Mouse (Mus musculus) erythroid progenitor cell, adult 5-6 weeks (primary cell): ENCODE data around the gene Rgs8. TPM values are rescaled to one million over a fixed set of nuclear protein-coding genes. Genes with fewer than 3 reads are reported as not detected.
A peak's percentile ranks its signal among the peaks of the same experiment; 100 is the strongest.

ENCODE experiments used
- ATAC-seq: replicated peaks from 2 replicates; pipeline ENCODE4 v1.8.0; 2016; ENCODE audit warnings: moderate number of reproducible peaks, mild to moderate bottlenecking, moderate TSS enrichment, inconsistent platforms; ENCODE audit not compliant: poor library complexity, low FRiP score, severe bottlenecking
- total RNA-seq, 2 experiments: library from RNA; stranded (forward) in 1 of 2; stranded (reverse) in 1 of 2; fragments of 150-400 nt in 1 of 2; fragments of 186-747, 209-891 nt in 1 of 2; gene quantifications; 2 replicates each; pipeline versions ENCODE4 v1.2.3 to v1.2.4; 2015 to 2017; ENCODE audit warnings: low replicate concordance in 2 of 2

Rgs8 gene
- total RNA-seq, 2 experiments from 2014 or later, result not detected

DNA sequence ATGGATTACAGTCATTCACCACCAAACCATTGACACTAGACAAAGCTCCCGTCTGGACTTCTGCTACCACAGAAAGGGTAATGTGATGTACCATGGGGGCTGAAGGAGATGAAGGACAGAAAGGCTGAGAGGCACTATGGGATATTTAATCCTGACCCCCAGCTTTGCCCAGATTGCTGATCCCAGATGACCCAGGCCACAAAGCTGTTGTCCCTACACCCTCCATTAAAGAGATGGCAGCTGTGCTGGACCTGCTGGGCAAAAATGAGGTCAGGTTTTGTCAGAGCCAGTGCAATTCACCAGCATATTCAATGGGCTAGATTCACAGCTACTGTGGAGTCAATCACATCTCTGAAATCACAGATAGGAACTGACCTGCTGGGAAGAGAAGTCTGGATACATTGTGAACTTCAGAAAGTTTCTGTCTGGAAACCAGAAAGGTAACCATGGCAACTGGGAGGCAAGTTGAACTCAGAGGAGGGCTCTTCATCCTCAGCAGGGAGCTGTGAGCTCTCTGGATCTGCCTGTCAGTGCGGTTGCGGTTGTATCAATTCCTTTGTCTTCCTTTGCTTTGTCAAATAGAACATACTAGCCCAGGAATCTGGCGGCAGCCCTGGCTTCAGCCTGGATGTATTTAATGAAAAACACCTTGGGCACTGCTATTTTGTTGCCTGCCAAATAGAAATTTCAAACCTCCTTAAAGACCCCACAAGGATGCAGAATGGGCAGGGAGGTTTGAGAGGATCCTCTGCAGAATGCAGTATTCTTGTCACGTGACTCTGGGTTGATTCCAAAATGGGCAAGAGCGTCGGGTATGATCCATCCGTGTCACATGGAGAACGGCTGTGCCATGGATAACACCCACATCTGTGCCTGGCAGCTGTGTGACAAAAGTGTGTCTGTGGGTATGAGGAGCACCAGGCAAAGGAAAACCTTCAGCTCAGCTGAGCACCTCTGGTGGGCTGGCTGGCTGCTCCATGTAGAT lies 84.6 kb downstream of the Rgs8 start:
- no peak for ATAC-seq

DNA sequence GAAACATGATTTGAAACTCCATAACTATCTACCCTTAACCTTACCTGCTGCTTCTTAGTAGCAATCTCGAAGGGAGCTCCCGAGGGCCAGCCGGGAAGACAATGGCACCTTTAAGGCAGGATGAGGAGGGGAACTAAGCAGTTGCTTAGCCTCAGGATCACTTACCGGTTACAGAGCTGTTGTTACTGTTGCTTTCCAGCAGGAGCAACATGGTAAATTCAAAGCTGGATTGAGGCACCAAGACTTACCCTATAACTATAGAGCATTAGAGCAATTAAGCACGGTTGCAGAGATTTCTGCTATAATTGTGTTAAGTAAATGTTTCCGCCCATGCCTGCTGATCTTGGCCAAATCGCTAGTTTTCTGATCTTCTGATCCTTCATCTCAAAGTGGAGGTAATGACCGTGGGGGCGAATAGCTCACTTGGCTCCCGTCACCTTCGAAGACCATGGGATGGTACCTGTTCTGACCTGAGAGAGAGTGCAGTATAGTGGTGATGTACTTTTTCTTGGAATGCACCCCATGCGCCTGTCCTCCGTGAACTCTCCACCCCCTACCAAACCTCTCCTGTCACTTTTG lies 86.7 kb downstream of the Rgs8 start:
- no peak for ATAC-seq

DNA sequence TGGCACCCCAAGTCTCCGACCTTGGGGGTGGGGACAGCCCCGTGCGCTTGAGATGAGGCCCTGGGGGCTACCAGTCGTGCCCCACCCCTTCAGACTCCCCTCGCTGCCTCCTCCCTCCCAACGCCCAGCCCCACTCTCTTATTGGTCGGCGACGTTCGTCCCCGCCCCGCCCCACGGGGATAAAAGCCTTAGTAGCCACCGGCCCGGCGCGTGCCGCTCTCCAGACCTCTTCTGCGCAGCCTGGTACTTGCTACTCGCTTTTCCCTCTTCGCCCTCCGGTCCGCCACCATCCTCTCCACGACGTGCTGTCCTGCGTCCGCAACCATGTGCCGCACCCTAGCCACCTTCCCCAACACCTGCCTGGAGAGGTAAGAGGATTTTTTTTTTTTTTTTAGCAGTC lies 87.3 kb downstream of the Rgs8 start, which contains the start of gene Rgs16:
Gene Rgs16, plus strand, starts transcription at position 205 of the 400 bp plus-strand sequence.
- ATAC-seq, result no peak

DNA sequence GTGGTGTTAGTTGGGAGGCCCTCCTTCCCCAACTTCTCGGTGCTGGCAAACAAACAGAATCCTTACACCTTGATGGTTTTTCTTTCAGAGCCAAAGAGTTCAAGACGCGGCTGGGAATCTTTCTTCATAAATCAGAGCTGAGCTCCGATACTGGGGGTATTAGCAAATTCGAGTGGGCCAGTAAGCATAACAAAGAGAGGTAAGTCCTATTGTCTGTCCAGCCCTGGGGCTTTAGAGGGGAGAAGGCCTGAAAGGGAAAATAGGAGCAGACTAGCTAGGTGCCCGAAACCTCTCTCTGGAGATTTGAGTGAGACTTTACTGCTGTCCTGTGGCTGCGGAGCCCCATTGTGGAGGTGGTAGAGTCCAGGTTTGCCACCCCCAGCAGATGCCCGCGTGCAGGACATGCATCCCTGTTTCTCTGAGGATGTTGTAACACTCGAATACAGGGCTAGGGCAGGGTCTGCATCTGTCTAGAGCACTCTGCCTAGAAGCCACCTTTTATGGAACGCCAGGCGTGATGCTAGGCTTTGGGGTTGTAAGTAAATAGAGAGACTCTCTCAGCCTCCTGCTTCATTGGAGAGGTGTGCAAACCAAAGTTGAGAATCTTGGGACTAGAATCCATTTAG lies 88.1 kb downstream of the Rgs8 start:
- no peak for ATAC-seq

DNA sequence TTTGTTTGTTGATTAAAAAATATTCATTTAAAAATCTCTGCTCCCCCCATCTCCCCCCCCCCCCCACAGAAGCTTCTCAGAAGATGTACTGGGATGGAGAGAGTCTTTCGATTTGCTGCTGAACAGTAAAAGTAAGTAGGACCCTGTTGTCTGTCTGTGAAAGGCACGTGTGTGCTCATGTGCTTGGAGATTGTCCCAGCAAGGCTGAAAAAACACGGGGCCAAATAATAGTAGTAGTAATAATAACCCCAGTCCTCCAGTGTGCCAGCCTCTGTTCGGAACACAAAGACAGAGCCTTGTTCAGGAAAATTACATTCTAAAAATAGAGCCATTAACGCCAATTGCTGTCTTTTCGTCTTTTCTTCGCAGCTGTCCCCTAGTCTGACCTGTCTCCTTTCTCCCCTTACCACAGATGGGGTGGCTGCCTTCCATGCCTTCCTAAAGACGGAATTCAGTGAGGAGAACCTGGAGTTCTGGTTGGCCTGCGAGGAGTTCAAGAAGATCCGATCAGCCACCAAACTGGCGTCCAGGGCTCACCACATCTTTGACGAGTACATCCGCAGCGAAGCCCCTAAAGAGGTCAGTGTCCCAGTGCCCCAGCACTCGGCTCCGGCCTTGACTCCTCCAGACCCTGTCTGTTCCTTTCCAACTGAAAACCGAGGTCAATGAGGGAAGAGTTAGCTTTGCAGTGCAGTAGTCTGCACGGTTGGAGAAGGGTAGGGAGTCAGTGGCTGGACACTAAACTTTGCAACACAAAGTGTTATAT lies 88.9 kb downstream of the Rgs8 start:
- ATAC-seq, result no peak

DNA sequence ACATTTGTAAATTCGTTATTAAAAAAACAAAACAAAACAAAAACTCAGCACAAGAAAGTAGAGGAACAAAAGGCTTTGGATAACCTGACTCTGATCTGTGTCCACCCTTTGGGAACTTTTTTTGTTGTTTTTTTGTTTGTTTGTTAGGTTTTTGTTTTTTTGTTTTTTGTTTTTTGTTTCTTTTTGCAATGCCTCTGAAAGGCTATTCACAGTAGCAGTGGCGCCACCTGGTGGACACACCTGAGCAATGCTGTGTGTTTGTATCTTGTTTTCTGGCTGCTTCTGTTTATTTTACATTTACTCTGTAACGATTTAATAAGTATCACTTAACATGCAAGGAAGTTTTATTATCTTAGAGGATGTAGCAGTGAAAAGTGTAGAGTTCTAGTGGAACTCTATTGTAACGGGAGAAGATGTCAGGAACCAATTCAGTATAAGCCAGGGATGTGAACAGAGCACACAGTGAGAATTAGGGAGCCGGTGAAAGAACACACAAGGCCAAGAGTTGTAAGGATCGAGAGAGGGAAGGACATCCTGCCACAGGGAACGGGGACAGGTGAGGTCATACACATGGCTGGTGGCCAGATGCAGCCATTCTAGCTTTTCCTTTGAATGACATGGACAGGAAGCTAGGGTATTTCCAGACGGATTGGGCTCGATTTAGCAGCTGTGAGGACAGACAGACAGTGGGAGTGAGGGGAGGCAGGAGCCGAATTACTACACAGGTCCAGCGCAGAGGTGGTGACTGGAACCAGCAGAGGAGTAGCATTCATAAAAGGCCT lies 89.7 kb downstream of the Rgs8 start:
- no peak for ATAC-seq

DNA sequence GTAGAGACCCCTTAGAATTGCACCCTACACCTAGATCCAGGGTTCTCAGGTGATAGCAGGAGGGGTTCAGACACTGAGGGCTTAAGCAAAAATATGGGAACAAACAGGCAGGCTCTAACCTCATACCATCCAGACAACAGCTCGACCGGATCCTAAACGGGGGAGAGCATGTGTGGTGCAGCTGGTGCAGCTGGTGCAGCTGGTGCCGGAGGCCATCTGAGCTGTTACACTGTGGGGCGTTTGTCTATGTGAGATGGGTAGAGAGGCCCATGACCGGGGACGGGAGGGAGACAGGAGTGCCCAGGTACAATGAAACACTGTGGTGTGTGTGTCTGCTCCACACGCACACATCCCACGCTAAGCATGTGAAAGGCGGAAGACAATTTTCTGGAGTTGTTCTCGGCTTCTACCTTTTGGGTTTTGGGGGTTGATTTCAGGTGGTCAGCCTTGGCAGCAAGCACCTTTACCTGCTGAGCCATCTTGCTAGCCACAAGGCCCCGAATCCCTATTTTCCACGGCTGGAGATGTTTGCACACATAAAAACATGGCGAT lies 93.4 kb downstream of the Rgs8 start:
- ATAC-seq, result no peak

DNA sequence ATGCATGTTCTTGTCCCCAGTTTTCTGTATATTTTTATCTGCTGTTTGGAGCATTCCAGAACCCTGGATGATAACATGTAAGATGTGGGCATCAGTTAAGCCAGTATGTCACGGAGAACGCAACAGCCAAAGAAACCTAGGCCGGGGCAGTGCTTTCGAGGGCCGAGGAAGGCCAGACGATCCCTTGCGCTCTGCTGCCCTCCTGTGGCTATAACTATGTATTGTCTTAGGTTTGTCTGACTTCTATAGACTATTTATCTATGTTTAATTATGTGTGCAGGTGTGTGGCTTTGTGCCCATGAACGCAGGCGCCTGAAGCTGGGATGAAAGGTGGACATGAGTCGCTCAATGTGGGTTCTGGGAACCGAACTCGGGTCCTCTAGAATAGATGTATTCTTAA lies 93.9 kb downstream of the Rgs8 start:
- ATAC-seq, result 0 out of 2 replicates have a peak, but pooled peaks have one; percentile 26

DNA sequence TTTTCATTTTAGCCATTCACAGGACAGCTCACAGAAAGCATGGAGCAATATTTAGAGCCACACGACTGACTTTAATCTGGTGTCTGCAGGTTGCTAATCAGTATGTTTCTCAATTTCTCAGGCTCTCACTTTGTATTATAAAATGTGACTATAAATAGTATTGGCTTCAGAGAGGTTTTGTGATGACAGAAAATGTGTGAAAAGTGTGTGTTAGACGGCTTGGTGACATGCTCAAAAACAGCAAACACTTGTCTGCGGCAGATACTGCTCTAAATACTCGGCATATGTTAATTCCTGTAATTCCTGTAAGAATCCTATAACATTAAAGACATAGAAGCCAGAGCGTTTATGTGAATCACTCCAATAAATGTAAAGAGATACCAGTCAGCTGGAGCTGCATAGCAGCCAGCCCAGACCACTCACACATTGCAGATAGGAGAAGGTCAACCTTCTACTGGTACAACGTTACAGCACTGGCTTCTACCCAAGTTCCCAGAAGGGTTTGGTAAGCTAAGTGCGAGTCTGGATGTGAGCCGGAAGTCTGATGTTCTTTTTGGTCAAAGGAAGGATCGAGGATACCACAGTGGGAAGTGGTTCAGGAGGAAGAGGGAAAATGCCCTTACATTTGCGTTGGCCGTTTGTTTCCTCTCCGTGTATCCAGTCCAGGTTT lies 95.2 kb downstream of the Rgs8 start:
- ATAC-seq, result no peak

DNA sequence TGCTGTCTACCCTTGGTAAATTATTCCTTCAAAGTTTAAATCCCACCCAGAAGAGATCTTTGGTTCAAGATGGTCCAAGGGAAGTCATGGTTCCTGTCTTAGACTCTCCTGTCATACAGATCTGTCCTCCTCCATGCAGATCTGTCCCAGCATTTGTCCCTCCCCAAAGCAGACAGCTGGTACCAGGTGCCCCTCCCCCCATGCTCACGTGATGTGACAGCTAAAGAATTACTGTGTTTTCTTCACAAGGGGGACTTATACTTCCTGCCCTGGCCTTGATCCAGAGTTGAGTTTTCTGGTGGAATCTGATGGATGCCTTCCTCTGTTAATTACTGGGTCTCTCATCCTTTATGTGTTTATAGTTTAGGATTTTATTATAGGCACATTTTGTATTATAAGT lies 95.7 kb downstream of the Rgs8 start:
- ATAC-seq, result peak; percentile 55

DNA sequence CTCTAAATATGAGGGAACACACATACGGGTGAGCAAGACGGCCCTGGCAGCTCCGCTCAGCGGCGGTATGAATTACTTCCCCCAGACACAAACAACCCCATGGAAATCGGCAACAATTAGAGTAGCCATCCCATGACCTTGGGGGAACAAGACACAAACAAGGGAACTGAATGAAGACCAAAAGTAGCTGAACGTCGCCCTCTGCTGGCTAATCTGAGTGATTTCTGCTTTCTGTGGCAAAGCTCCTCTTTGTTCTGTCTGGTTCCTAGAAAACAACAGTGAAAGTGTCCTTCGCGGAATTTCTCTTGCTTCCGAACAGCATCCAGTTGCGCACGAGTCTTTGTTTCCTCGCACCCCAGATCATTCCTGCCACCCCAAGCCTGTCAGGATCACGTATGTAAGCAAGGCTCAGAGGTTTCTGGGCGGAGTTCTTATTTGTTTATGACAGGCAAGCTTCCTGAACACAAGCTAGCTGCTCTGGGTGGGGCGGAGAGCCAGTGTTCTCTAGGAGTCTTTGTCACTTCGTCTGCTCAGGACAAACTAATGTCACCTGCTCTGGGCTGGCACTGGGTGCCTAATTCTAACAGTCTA lies 96.5 kb downstream of the Rgs8 start, which contains the start of gene Rnasel:
Gene Rnasel, plus strand, starts transcription at position 216 of the 591 bp plus-strand sequence.
- ATAC-seq, result peak; percentile 69

Other genes starting within 250 kb of the Rgs8 start
- not detected in 2 replicates for gene Shcbp1l, start 227.9 kb upstream of the Rgs8 start, total RNA-seq (2015; ENCODE audit: low replicate concordance)
- not detected in 2 replicates for gene Shcbp1l, start 227.9 kb upstream of the Rgs8 start, total RNA-seq (2017; ENCODE audit: low replicate concordance)
- 101 and 128 TPM in 2 replicates for gene Dhx9, start 165.4 kb upstream of the Rgs8 start, total RNA-seq (2015; ENCODE audit: low replicate concordance)
- 83.7 and 154 TPM in 2 replicates for gene Dhx9, start 165.4 kb upstream of the Rgs8 start, total RNA-seq (2017; ENCODE audit: low replicate concordance)
- 4.7 and 5.9 TPM in 2 replicates for gene Npl, start 103.0 kb upstream of the Rgs8 start, total RNA-seq (2015; ENCODE audit: low replicate concordance)
- gene Npl, start 103.0 kb upstream of the Rgs8 start, total RNA-seq (2017; ENCODE audit: low replicate concordance), result 1.7 TPM in 1 of 2 replicates, not detected in the other
- gene Rgs16, start 87.3 kb downstream of the Rgs8 start, total RNA-seq (2015; ENCODE audit: low replicate concordance), result not detected in 2 replicates
- gene Rgs16, start 87.3 kb downstream of the Rgs8 start, total RNA-seq (2017; ENCODE audit: low replicate concordance), result not detected in 2 replicates
- gene Rnasel, start 96.4 kb downstream of the Rgs8 start, total RNA-seq (2015; ENCODE audit: low replicate concordance), result 96.2 and 117 TPM in 2 replicates
- 128 and 171 TPM in 2 replicates for gene Rnasel, start 96.4 kb downstream of the Rgs8 start, total RNA-seq (2017; ENCODE audit: low replicate concordance)
- not detected in 2 replicates for gene Rgsl1, start 191.1 kb downstream of the Rgs8 start, total RNA-seq (2015; ENCODE audit: low replicate concordance)
- gene Rgsl1, start 191.1 kb downstream of the Rgs8 start, total RNA-seq (2017; ENCODE audit: low replicate concordance), result not detected in 2 replicates
- gene Teddm1b, start 221.3 kb downstream of the Rgs8 start, total RNA-seq (2015; ENCODE audit: low replicate concordance), result not detected in 2 replicates
- gene Teddm1b, start 221.3 kb downstream of the Rgs8 start, total RNA-seq (2017; ENCODE audit: low replicate concordance), result 0.13 TPM in 1 of 2 replicates, not detected in the other
- not detected in 2 replicates for gene Teddm1a, start 238.7 kb downstream of the Rgs8 start, total RNA-seq (2015; ENCODE audit: low replicate concordance)
- gene Teddm1a, start 238.7 kb downstream of the Rgs8 start, total RNA-seq (2017; ENCODE audit: low replicate concordance), result not detected in 2 replicates
- 72.9 and 80.7 TPM in 2 replicates for gene Glul, start 246.9 kb downstream of the Rgs8 start, total RNA-seq (2015; ENCODE audit: low replicate concordance)
- gene Glul, start 246.9 kb downstream of the Rgs8 start, total RNA-seq (2017; ENCODE audit: low replicate concordance), result 123 and 127 TPM in 2 replicates
- gene Teddm2, start 247.2 kb downstream of the Rgs8 start, total RNA-seq (2015; ENCODE audit: low replicate concordance), result 0.72 TPM in 1 of 2 replicates, not detected in the other
- 0.61 and 1.9 TPM in 2 replicates for gene Teddm2, start 247.2 kb downstream of the Rgs8 start, total RNA-seq (2017; ENCODE audit: low replicate concordance)